Mouse (Mus musculus) CH12.LX (cell line): ENCODE results near the gene Hoxd12. TPM values are rescaled to one million over a fixed set of nuclear protein-coding genes. Genes with fewer than 3 reads are reported as not detected.

Experiments
- DNase-seq: peaks from one replicate; pipeline ENCODE4 v3.0.0-alpha.2; 2013; ENCODE audit errors: extremely low read depth
- H3K27ac ChIP-seq: 2 replicates; pipeline ENCODE4 v1.5.1; 2012; ENCODE audit warnings: low read depth, mild to moderate bottlenecking, control low read depth, moderate library complexity; ENCODE audit not compliant: insufficient read depth
- H3K27me3 ChIP-seq: replicated peaks from 2 replicates; pipeline ENCODE3; 2012; ENCODE audit warnings: inconsistent platforms
- H3K36me3 ChIP-seq, 2 experiments: replicated peaks in 1 of 2; 2 replicates each; pipeline versions ENCODE3 to v1.6.1; 2012; ENCODE audit warnings: inconsistent platforms in 1 of 2, low read length in 1 of 2, mild to moderate bottlenecking in 1 of 2, mixed read lengths in 1 of 2, moderate library complexity in 1 of 2; ENCODE audit not compliant: control insufficient read depth in 1 of 2, insufficient read depth in 1 of 2
- H3K4me1 ChIP-seq, 2 experiments: 2 replicates each; pipeline ENCODE4 v1.6.1; 2012; ENCODE audit warnings: inconsistent platforms in 1 of 2, moderate library complexity in 1 of 2; ENCODE audit not compliant: insufficient read depth in 2 of 2, control insufficient read depth in 1 of 2
- H3K4me2 ChIP-seq: 2 replicates; pipeline ENCODE4 v1.6.1; 2012; ENCODE audit warnings: low read depth, mild to moderate bottlenecking, control low read depth; ENCODE audit not compliant: poor library complexity, insufficient read depth, severe bottlenecking
- H3K4me3 ChIP-seq, 3 experiments: fragments of 150-350 bp in 1 of 3; sonication (generic) in 1 of 3; replicated peaks in 1 of 3; 2 replicates each; pipeline versions ENCODE3 to v1.5.1; 2011 to 2012; ENCODE audit warnings: low read depth in 2 of 3, low read length in 2 of 3, mild to moderate bottlenecking in 2 of 3, moderate library complexity in 2 of 3, control low read depth in 1 of 3, improper control_type of control experiment in 1 of 3, inconsistent platforms in 1 of 3, mixed read lengths in 1 of 3; ENCODE audit not compliant: poor library complexity in 1 of 3
- H3K79me2 ChIP-seq: replicated peaks from 2 replicates; pipeline ENCODE4 v1.6.1; 2012; ENCODE audit warnings: mild to moderate bottlenecking, moderate library complexity; ENCODE audit not compliant: control insufficient read depth, poor library complexity, insufficient read depth, severe bottlenecking; ENCODE audit errors: extremely low read depth
- H3K9ac ChIP-seq: 2 replicates; pipeline ENCODE4 v1.6.1; 2012; ENCODE audit warnings: low read depth, mild to moderate bottlenecking, control low read depth, moderate library complexity; ENCODE audit not compliant: insufficient read depth
- H3K9me3 ChIP-seq: replicated peaks from 2 replicates; pipeline ENCODE3; 2012; ENCODE audit warnings: low read length, inconsistent platforms, mixed read lengths
- BHLHE40 ChIP-seq: IDR thresholded peaks from 2 replicates; pipeline ENCODE4 v1.6.1; 2011; ENCODE audit warnings: mild to moderate bottlenecking, low read depth, low read length, improper control_type of control experiment
- CHD1 ChIP-seq: IDR thresholded peaks from 2 replicates; pipeline ENCODE4 v1.6.1; 2012; ENCODE audit warnings: low read depth, low read length, improper control_type of control experiment, inconsistent platforms
- ETS1 ChIP-seq: conservative IDR thresholded peaks from 2 replicates; pipeline ENCODE4 v1.6.1; 2012; ENCODE audit warnings: low read depth, mild to moderate bottlenecking, inconsistent platforms, low read length, improper control_type of control experiment, moderate library complexity
- IRF4 ChIP-seq: IDR thresholded peaks from 2 replicates; pipeline ENCODE4 v1.6.1; 2014; ENCODE audit warnings: low read depth, mild to moderate bottlenecking, inconsistent platforms, low read length, improper control_type of control experiment
- JUN ChIP-seq: IDR thresholded peaks from 2 replicates; pipeline ENCODE4 v1.6.1; 2011; ENCODE audit warnings: low read depth, mild to moderate bottlenecking, low read length, improper control_type of control experiment, moderate library complexity; ENCODE audit not compliant: insufficient read depth
- JUND ChIP-seq: conservative IDR thresholded peaks from 2 replicates; pipeline ENCODE4 v1.6.1; 2011; ENCODE audit warnings: low read depth, low read length, improper control_type of control experiment
- MAFK ChIP-seq: IDR thresholded peaks from 2 replicates; pipeline ENCODE4 v1.6.1; 2011; ENCODE audit warnings: low read length, improper control_type of control experiment; ENCODE audit not compliant: insufficient replicate concordance
- MXI1 ChIP-seq: IDR thresholded peaks from 2 replicates; pipeline ENCODE4 v1.6.1; 2011; ENCODE audit warnings: mild to moderate bottlenecking, low read depth, low read length, improper control_type of control experiment
- MYC ChIP-seq: IDR thresholded peaks from 2 replicates; pipeline ENCODE4 v1.6.1; 2011; ENCODE audit warnings: low read depth, mild to moderate bottlenecking, improper control_type of control experiment, low read length
- NRF1 ChIP-seq: IDR thresholded peaks from 2 replicates; pipeline ENCODE4 v1.6.1; 2014; ENCODE audit warnings: low read depth, mild to moderate bottlenecking, inconsistent platforms, low read length, improper control_type of control experiment, moderate library complexity
- PAX5 ChIP-seq: IDR thresholded peaks from 2 replicates; pipeline ENCODE4 v1.6.1; 2012; ENCODE audit warnings: low read length, inconsistent platforms, mixed read lengths
- POLR2A ChIP-seq: IDR thresholded peaks from 2 replicates; pipeline ENCODE4 v1.6.1; 2011; ENCODE audit warnings: low read depth, mild to moderate bottlenecking, improper control_type of control experiment, low read length
- POLR2AphosphoS2 ChIP-seq: IDR thresholded peaks from 2 replicates; pipeline ENCODE4 v1.6.1; 2011; ENCODE audit warnings: low read depth, low read length, improper control_type of control experiment
- RAD21 ChIP-seq: IDR thresholded peaks from 2 replicates; pipeline ENCODE4 v1.6.1; 2011; ENCODE audit warnings: low read depth, mild to moderate bottlenecking, low read length, improper control_type of control experiment, moderate library complexity
- TBP ChIP-seq: conservative IDR thresholded peaks from 2 replicates; pipeline ENCODE4 v1.6.1; 2011; ENCODE audit warnings: low read depth, low read length, improper control_type of control experiment
- USF2 ChIP-seq: conservative IDR thresholded peaks from 2 replicates; pipeline ENCODE4 v1.6.1; 2011; ENCODE audit warnings: low read depth, low read length, improper control_type of control experiment
- ZNF384 ChIP-seq: IDR thresholded peaks from 2 replicates; pipeline ENCODE4 v1.6.1; 2012; ENCODE audit warnings: low read depth, low read length, improper control_type of control experiment, inconsistent platforms
- dilution Hi-C: fragments of 300-500 bp; cut with MboI; formaldehyde crosslinking; loops from 2 replicates; pipeline ENCODE4 v1.14.3; 2020; ENCODE audit warnings: low sequenced_read_pairs; ENCODE audit not compliant: extremely low pct_unique_long_range_greater_than_20kb, extremely low pct_ligation_motif_present
- in situ Hi-C: fragments of 300-500 bp; cut with MboI; formaldehyde crosslinking; loops from 3 replicates; pipeline ENCODE4 v1.14.3; 2019; ENCODE audit warnings: low sequenced_read_pairs, low pct_ligation_motif_present, low pct_unique_long_range_greater_than_20kb, mixed read lengths
- polyA plus RNA-seq: library from polyadenylated mRNA; unstranded; fragments of >175 nt; gene quantifications from 2 replicates; pipeline ENCODE4 v1.2.1, GENCODE M21; 2012; ENCODE audit warnings: low read depth; ENCODE audit not compliant: insufficient read length
- total RNA-seq, 2 experiments: library from RNA; depleted of rRNA; stranded (reverse); fragments of 300-350 nt in 1 of 2; fragments of >200 nt in 1 of 2; gene quantifications; 2 replicates each; pipeline ENCODE4 v1.2.3; 2012 to 2014

Gene Hoxd12
- total and polyA plus RNA-seq, 3 experiments = not detected

DNA sequence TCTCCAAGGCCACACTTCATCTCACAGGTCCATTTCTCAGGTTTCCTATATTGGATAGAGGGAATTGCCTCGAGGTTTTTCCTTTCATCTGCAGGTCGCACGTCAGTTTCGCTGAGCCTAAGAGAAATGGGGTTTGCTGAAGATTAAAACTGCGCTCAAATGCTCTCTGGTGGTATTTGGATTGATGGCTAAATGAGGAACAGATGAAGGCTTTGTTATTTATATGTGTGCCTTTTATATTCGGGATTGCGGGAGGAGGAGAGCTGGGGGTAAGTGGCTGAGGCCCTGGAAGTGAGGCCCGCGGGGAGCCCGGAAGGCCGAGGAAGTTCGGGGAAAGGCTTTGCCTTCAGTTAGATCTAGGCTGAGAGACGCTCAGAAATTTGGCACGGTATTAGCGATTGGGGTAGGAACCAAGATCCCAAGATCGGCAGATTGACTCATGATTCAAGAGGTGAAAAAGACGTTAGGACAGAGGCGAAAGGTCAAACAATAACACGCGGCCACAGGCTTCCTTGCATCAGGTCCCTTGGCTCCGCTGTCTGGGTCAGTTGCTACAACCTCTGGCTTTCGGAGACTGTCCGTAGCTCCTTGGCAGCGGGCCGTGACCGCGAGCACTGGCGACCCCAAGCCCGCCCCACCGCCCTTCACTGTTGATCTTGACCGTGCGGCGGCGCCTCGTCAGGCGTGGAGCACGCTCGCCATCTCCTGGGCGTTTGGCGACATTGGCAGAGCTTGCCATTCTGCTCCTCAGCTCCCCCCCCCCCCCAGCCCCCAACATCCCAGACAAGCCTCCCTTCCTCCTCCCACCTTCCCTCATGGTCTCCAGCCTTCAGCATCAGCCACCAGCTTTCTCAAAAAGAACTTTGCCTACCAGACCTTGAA, 2.1 kb upstream of the Hoxd12 start (continued):
- no peak for TF ChIP-seq USF2
- peak; percentile 73 for TF ChIP-seq RAD21
- no peak for TF ChIP-seq MAFK
- TF ChIP-seq NRF1 = no peak
- no peak for TF ChIP-seq TBP

DNA sequence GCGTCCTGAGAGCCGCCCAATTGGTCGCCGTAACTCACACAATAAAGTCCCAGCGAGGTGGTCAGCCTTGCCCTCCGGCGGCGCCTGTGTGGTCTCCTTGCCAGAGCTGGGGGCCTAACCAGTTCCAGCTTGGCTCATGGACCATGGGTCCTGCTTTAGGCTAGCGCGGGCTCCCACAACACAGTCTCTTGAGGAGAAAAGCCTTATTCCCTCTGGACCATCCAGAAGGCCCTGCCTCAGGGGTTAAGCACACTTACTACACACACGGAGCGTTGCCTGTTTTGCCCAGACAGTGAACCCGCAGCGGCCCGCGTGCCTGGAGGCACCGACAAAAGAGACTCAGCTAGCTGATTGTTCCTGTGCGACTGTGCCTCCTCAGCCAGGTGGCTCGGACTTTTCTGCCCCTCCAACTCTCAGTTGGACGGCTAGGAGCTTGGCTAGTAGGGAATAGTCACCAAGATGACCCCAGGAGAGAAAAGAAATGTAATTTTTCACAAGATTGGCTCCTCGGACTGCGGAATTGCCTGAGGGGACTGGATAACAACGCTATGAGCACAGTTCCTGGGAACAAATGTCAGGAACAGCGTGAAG, 883 bp upstream of the Hoxd12 start:
- no peaks in the 10 kb centered on the region for H3K9me3 ChIP-seq
- no peaks in the 10 kb centered on the region for H3K27me3 ChIP-seq
- no peak for DNase-seq
- dilution Hi-C loops (no loop called here), in situ Hi-C loops (loop anchor here (25.0 kb wide), 1 partner anchor 1087 kb away; the partner anchor contains the start of gene Chrna1)
- no peaks in the 10 kb centered on the region for H3K79me2 ChIP-seq
- H3K27ac ChIP-seq = no peak overlapping the region
- H3K4me1 ChIP-seq = 0 out of 4 replicates have a peak, but pooled peaks cover 0 to 5% of the 10 kb centered on the region in 2 experiments
- H3K9ac ChIP-seq = no peak overlapping the region
- no peak overlapping the region for H3K4me2 ChIP-seq
- no peaks in the 10 kb centered on the region for H3K36me3 ChIP-seq
- no peak overlapping the region for H3K4me3 ChIP-seq
- TF ChIP-seq CHD1 (no peak), MXI1 (no peak), JUN (no peak), POLR2AphosphoS2 (no peak), POLR2A (no peak), IRF4 (no peak), MYC (no peak), JUND (no peak), ZNF384 (no peak), RAD21 (no peak), PAX5 (no peak), ETS1 (no peak), TBP (no peak), BHLHE40 (no peak)
